Mouse (Mus musculus) ES-E14 (cell line): ENCODE results near the gene Ablim1. TPM values are rescaled to one million over a fixed set of nuclear protein-coding genes. Genes with fewer than 3 reads are reported as not detected.

Experiments
- DNase-seq: peaks from one replicate; pipeline ENCODE4 v3.0.0-alpha.2; 2013; ENCODE audit warnings: low read depth, low spot score
- H3K27ac ChIP-seq: 2 replicates; pipeline ENCODE4 v1.5.1; 2012; ENCODE audit warnings: low read depth, mild to moderate bottlenecking, low read length, moderate library complexity, mixed read lengths; ENCODE audit not compliant: poor library complexity, insufficient read depth, severe bottlenecking
- H3K36me3 ChIP-seq: 2 replicates; pipeline ENCODE4 v1.6.1; 2012; ENCODE audit warnings: mild to moderate bottlenecking, low read length, moderate library complexity, mixed read lengths; ENCODE audit not compliant: control insufficient read depth, poor library complexity, insufficient read depth, severe bottlenecking
- H3K4me1 ChIP-seq, 2 experiments: fragments of 150-350 bp in 1 of 2; sonication (generic) in 1 of 2; 2 replicates each; pipeline ENCODE4 v1.6.1; 2012; ENCODE audit warnings: low read length in 2 of 2, mild to moderate bottlenecking in 1 of 2, mixed read lengths in 1 of 2; ENCODE audit not compliant: control insufficient read depth in 2 of 2, insufficient read depth in 2 of 2, poor library complexity in 1 of 2
- H3K4me3 ChIP-seq, 2 experiments: fragments of 150-350 bp in 1 of 2; sonication (generic) in 1 of 2; 2 replicates each; pipeline ENCODE4 v1.5.1; 2012; ENCODE audit warnings: low read length in 2 of 2, low read depth in 1 of 2, mild to moderate bottlenecking in 1 of 2, mixed read lengths in 1 of 2; ENCODE audit not compliant: insufficient read depth in 1 of 2, poor library complexity in 1 of 2, severe bottlenecking in 1 of 2
- H3K9ac ChIP-seq: 2 replicates; pipeline ENCODE4 v1.6.1; 2012; ENCODE audit warnings: low read depth, mild to moderate bottlenecking, low read length, mixed read lengths; ENCODE audit not compliant: poor library complexity, insufficient read depth, severe bottlenecking
- H3K9me3 ChIP-seq: fragments of 150-350 bp; sonication (generic); 2 replicates; pipeline ENCODE4 v1.6.1; 2012; ENCODE audit warnings: low read depth, mild to moderate bottlenecking, low read length; ENCODE audit not compliant: control insufficient read depth, insufficient read depth
- CHD2 ChIP-seq: IDR thresholded peaks from 2 replicates; pipeline ENCODE4 v1.6.1; 2014; ENCODE audit warnings: mild to moderate bottlenecking, low read depth, low read length, inconsistent platforms
- HCFC1 ChIP-seq: IDR thresholded peaks from 2 replicates; pipeline ENCODE4 v1.6.1; 2012; ENCODE audit warnings: low read length, inconsistent platforms, borderline replicate concordance; ENCODE audit not compliant: insufficient read depth
- MAFK ChIP-seq: IDR thresholded peaks from 2 replicates; pipeline ENCODE4 v1.6.1; 2014; ENCODE audit warnings: mild to moderate bottlenecking, low read depth, low read length, inconsistent platforms; ENCODE audit not compliant: insufficient read depth
- ZC3H11A ChIP-seq: IDR thresholded peaks from 2 replicates; pipeline ENCODE4 v1.6.1; 2012; ENCODE audit warnings: low read depth, mild to moderate bottlenecking, inconsistent platforms, low read length, borderline replicate concordance
- ZNF384 ChIP-seq: IDR thresholded peaks from 2 replicates; pipeline ENCODE4 v1.6.1; 2012; ENCODE audit warnings: low read depth, low read length, inconsistent platforms
- in situ Hi-C, 2 experiments: fragments of 600-800 bp; cut with MboI; formaldehyde crosslinking; loops; one replicate each; pipeline ENCODE4 v1.15.1; 2025; ENCODE audit warnings: low sequenced_read_pairs in 2 of 2, inconsistent platforms in 1 of 2; ENCODE audit not compliant: unreplicated experiment in 2 of 2
- total RNA-seq: library from RNA; depleted of rRNA; stranded (reverse); fragments of 300-350 nt; gene quantifications from 2 replicates; pipeline ENCODE4 v1.2.3, GENCODE M21; 2012

Ablim1 gene
- total RNA-seq, 1 experiment = 5.4 TPM

GRCm38 (mm10) chr19:57059018-57059580 lies 255.6 kb downstream of the Ablim1 start:
- no peaks in the 10 kb centered on the region for H3K36me3 ChIP-seq
- peaks cover 0 to 2% of the 10 kb centered on the region in 2 experiments; a peak in 1 of 4 replicates for H3K4me1 ChIP-seq
- no peak overlapping the region for H3K27ac ChIP-seq
- H3K9me3 ChIP-seq = no peaks in the 10 kb centered on the region
- no peak for TF ChIP-seq CHD2
- TF ChIP-seq MAFK = no peak
- no peak for TF ChIP-seq ZNF384
- TF ChIP-seq ZC3H11A = no peak
- no peak for TF ChIP-seq HCFC1
- DNase-seq = no peak
- peak overlapping the region; percentile 2; the same call in 1 of the 2 replicates for H3K9ac ChIP-seq
- in situ Hi-C loops = no loop called here
- peak overlapping the region; percentile 39 to 69 for H3K4me3 ChIP-seq

GRCm38 (mm10) chr19:57057568-57057967 lies 257.2 kb downstream of the Ablim1 start:
- Histone ChIP-seq H3K36me3 (no peaks in the 10 kb centered on the region), H3K4me3 (no peak overlapping the region), H3K27ac (no peak overlapping the region), H3K4me1 (peaks cover 0 to 2% of the 10 kb centered on the region in 2 experiments; a peak in 1 of 4 replicates), H3K9me3 (no peaks in the 10 kb centered on the region), H3K9ac (no peak overlapping the region)
- no peak for DNase-seq
- in situ Hi-C loops = no loop called here
- no peak for TF ChIP-seq HCFC1
- TF ChIP-seq CHD2 = no peak
- no peak for TF ChIP-seq MAFK
- no peak for TF ChIP-seq ZC3H11A
- TF ChIP-seq ZNF384 = no peak

- no peak for DNase-seq
- TF ChIP-seq ZC3H11A (no peak), CHD2 (no peak), HCFC1 (no peak), ZNF384 (no peak), MAFK (no peak)
- Histone ChIP-seq H3K36me3 (no peaks in the 10 kb centered on the region), H3K27ac (no peak overlapping the region), H3K9ac (no peak overlapping the region), H3K9me3 (no peaks in the 10 kb centered on the region), H3K4me1 (peaks cover 0 to 2% of the 10 kb centered on the region in 2 experiments; a peak in 1 of 4 replicates), H3K4me3 (no peak overlapping the region)
- in situ Hi-C loops = no loop called here
These were observed 259.3 kb downstream of the Ablim1 start for GRCm38 (mm10) chr19:57055215-57056120.

GRCm38 (mm10) chr19:57052959-57053358 lies 261.8 kb downstream of the Ablim1 start:
- no peak overlapping the region for H3K9ac ChIP-seq
- in situ Hi-C loops = no loop called here
- no peak for TF ChIP-seq ZC3H11A
- TF ChIP-seq MAFK = no peak
- TF ChIP-seq HCFC1 = no peak
- no peak for TF ChIP-seq CHD2
- TF ChIP-seq ZNF384 = no peak
- H3K4me1 ChIP-seq = no peaks in the 10 kb centered on the region
- H3K9me3 ChIP-seq = no peaks in the 10 kb centered on the region
- no peak for DNase-seq
- H3K4me3 ChIP-seq = no peak overlapping the region
- H3K36me3 ChIP-seq = no peaks in the 10 kb centered on the region
- no peak overlapping the region for H3K27ac ChIP-seq

- H3K4me3 ChIP-seq = no peak overlapping the region
- no peaks in the 10 kb centered on the region for H3K36me3 ChIP-seq
- no peaks in the 10 kb centered on the region for H3K9me3 ChIP-seq
- no peak for TF ChIP-seq HCFC1
- no peak for TF ChIP-seq ZNF384
- TF ChIP-seq MAFK = no peak
- no peak overlapping the region for H3K9ac ChIP-seq
- in situ Hi-C loops = no loop called here
- H3K4me1 ChIP-seq = no peaks in the 10 kb centered on the region
- H3K27ac ChIP-seq = no peak overlapping the region
- DNase-seq = no peak
These were observed 262.7 kb downstream of the Ablim1 start for GRCm38 (mm10) chr19:57052016-57052415.
